Mouse (Mus musculus) ES-Bruce4 (cell line): ENCODE measurements at regions not wholly inside any gene's neighbourhood (a gene's known extent, or its start where the extent isn't known, plus 50 kb on each side); places are given as distances from the start of the nearest gene placed in this dataset.

Source experiments
- CTCF ChIP-seq: IDR thresholded peaks from one replicate; pipeline ENCODE4 v1.8.1; 2011; ENCODE audit warnings: low read depth, low read length
- POLR2A ChIP-seq: IDR thresholded peaks from one replicate; pipeline ENCODE4 v1.8.1; 2011; ENCODE audit warnings: low read length; ENCODE audit not compliant: insufficient read depth

DNA sequence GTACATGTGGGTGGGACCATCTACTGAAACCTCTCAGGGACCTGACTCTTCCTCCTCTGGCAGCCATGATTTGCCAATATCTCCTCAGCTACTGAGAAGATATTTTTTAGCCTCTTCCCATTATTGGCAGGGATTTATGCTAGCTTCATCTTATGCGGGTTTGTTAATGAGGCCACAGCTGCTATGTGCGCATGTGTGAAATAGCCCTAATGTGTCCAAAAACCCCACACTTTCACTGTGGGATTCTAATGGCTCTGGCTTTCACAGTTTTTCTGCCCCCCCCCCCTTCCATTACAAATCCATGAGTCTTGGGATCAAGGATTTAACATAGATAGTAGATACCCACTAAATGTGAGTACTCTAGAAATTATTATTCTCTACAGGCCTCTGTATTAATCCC lies 182.2 kb upstream of the Tll1 start:
- no peak for TF ChIP-seq CTCF
- no peak for TF ChIP-seq POLR2A
